Mouse (Mus musculus): ENCODE measurements at regions not wholly inside any gene's neighbourhood (a gene's known extent, or its start where the extent isn't known, plus 50 kb on each side); places are given as distances from the start of the nearest gene placed in this dataset.
A peak's percentile ranks its signal among the peaks of the same experiment; 100 is the strongest.
"Not testable (repeated sequence)": the region's sequence is repeated elsewhere in the genome, so short reads cannot be mapped to it uniquely, and the experiment has no call there.

GRCm38 (mm10) chr6:70227166-70227565 is 564.9 kb downstream of the Rpia start:
- TF ChIP-seq MAX (IDR thresholded peaks at IDR 0.05; ENCODE audit: low read depth): no peak
- TF ChIP-seq MYOD1 (IDR thresholded peaks at IDR 0.05; ENCODE audit: control insufficient read depth in 1 of 3, insufficient read length in 2 of 3, low read depth in 2 of 3): no peak
- TF ChIP-seq CEBPB (IDR thresholded peaks at IDR 0.05; ENCODE audit: insufficient read depth, poor library complexity, severe bottlenecking): no peak
- TF ChIP-seq POLR2A (IDR thresholded peaks at IDR 0.05; ENCODE audit: insufficient read length, low read depth): no peak
- no peak for TF ChIP-seq SRF (IDR thresholded peaks at IDR 0.05; ENCODE audit: control insufficient read depth, insufficient read length, low read depth)
- TF ChIP-seq E2F4 (IDR thresholded peaks at IDR 0.05; ENCODE audit: insufficient read depth): no peak
- no peak for TF ChIP-seq MYOG (IDR thresholded peaks at IDR 0.05; ENCODE audit: control insufficient read depth in 1 of 3, insufficient read depth in 1 of 3, insufficient read length in 2 of 3, low read depth in 2 of 3)
- no peak for TF ChIP-seq POLR2AphosphoS2 (IDR thresholded peaks at IDR 0.05; ENCODE audit: insufficient read length, low read depth)
- H3K4me2 ChIP-seq (ENCODE audit: low read depth): peak overlapping the region; percentile 8
- no peak overlapping the region for H3K4me3 ChIP-seq
- H3K36me3 ChIP-seq (ENCODE audit: control insufficient read depth, insufficient read depth): no peaks in the 10 kb centered on the region
- no peaks in the 10 kb centered on the region for H3K27me3 ChIP-seq (ENCODE audit: control insufficient read depth, insufficient read depth, insufficient read length)
- H3ac ChIP-seq (ENCODE audit: control insufficient read depth, insufficient read length): no peak overlapping the region
- no peaks in the 10 kb centered on the region for H3K79me2 ChIP-seq (ENCODE audit: control insufficient read depth, insufficient read depth)

GRCm38 (mm10) chr6:70216632-70217031 is 575.4 kb downstream of the Rpia start:
- not testable (repeated sequence) for H3K36me3 ChIP-seq (ENCODE audit: control insufficient read depth, insufficient read depth); H3K4me2 ChIP-seq (ENCODE audit: low read depth); H3K27me3 ChIP-seq (ENCODE audit: control insufficient read depth, insufficient read depth, insufficient read length); H3ac ChIP-seq (ENCODE audit: control insufficient read depth, insufficient read length); H3K79me2 ChIP-seq (ENCODE audit: control insufficient read depth, insufficient read depth); H3K4me3 ChIP-seq

DNA sequence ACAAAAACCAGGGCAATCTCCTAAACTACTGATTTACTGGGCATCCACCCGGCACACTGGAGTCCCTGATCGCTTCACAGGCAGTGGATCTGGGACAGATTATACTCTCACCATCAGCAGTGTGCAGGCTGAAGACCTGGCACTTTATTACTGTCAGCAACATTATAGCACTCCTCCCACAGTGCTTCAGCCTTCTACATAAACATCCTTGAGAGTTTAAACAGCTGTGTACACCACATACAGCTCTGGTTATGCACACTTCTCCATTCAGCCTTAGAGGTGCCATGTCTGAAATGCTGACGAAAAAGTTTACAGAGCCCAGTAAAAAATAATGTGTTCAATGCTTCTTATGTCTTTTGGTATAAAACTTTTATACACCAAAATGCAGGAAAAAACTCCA is 576.3 kb downstream of the Rpia start:
- H3ac ChIP-seq (ENCODE audit: control insufficient read depth, insufficient read length); H3K4me2 ChIP-seq (ENCODE audit: low read depth); H3K79me2 ChIP-seq (ENCODE audit: control insufficient read depth, insufficient read depth): not testable (repeated sequence)

More for the DNA sequence above, 576.3 kb downstream of the Rpia start:
- H3K27me3 ChIP-seq (ENCODE audit: control insufficient read depth, insufficient read depth, insufficient read length); H3K4me3 ChIP-seq; H3K36me3 ChIP-seq (ENCODE audit: control insufficient read depth, insufficient read depth): not testable (repeated sequence)
